In genomic region chr9:35340811-35341210, GRCm38 (mm10) we compare ENCODE assay signal across 10 mouse cellular contexts.
A peak's percentile ranks its signal among the peaks of the same experiment; 100 is the strongest.
DNase-seq lines count a peak whose midpoint lies in the region; ATAC-seq and TF ChIP-seq lines count a peak whose summit lies in the region.
"Had no signal": no experiment of that assay in that cellular context is flagged by ENCODE, and none has a peak within 500 bp of the region (broad histone marks: within the 10 kb centered on the region; RNA-seq: fewer than 3 reads in every experiment).

No protein-coding gene starts in this region.

- H3K36me3 ChIP-seq in lung, embryonic 14.5 days (ENCODE audit: insufficient read depth) = no peaks in the 10 kb centered on the region
- no peaks in the 10 kb centered on the region for H3K36me3 ChIP-seq in embryonic facial prominence, embryonic 10.5 days (replicated peaks)
- no peaks in the 10 kb centered on the region for H3K36me3 ChIP-seq in limb, embryonic 13.5 days

- H3K27ac ChIP-seq in lung, embryonic 14.5 days (ENCODE audit: low read depth) = 0 out of 2 replicates have a peak overlapping the region, but pooled peaks have one; percentile 33
- peak overlapping the region; percentile 59 for H3K27ac ChIP-seq in embryonic facial prominence, embryonic 10.5 days (replicated peaks)
- peak overlapping the region; percentile 92 for H3K27ac ChIP-seq in limb, embryonic 13.5 days

- H3K27me3 ChIP-seq in lung, embryonic 14.5 days (ENCODE audit: insufficient read depth, low read length) = no peaks in the 10 kb centered on the region
- H3K27me3 ChIP-seq in embryonic facial prominence, embryonic 10.5 days (replicated peaks; ENCODE audit: low read depth, poor library complexity, severe bottlenecking) = peaks cover 58% of the 10 kb centered on the region
- H3K27me3 ChIP-seq in limb, embryonic 13.5 days = no peaks in the 10 kb centered on the region

- no peak for ATAC-seq in lung, embryonic 14.5 days (ENCODE audit: insufficient read depth)
- peak; percentile 55 for ATAC-seq in limb, embryonic 13.5 days (ENCODE audit: low FRiP score, low read depth)

- no peak for TF ChIP-seq CTCF in lung, embryonic 14.5 days (IDR thresholded peaks at IDR 0.05; ENCODE audit: low read depth)

- H3K9ac ChIP-seq in lung, embryonic 14.5 days = no peak overlapping the region
- no peak overlapping the region for H3K9ac ChIP-seq in limb, embryonic 13.5 days

- no peak overlapping the region for H3K4me3 ChIP-seq in lung, embryonic 14.5 days (ENCODE audit: low read depth, low read length)
- no peak overlapping the region for H3K4me3 ChIP-seq in embryonic facial prominence, embryonic 10.5 days
- H3K4me3 ChIP-seq in limb, embryonic 13.5 days = no peak overlapping the region

- H3K9me3 ChIP-seq in lung, embryonic 14.5 days (ENCODE audit: low read depth, low read length) = no peaks in the 10 kb centered on the region
- H3K9me3 ChIP-seq in embryonic facial prominence, embryonic 10.5 days = no peaks in the 10 kb centered on the region
- no peaks in the 10 kb centered on the region for H3K9me3 ChIP-seq in limb, embryonic 13.5 days

- WGBS in lung, embryonic 14.5 days = 27% methylated on average over 3 of the region's 3 CpGs
- 26% methylated on average over 3 of the region's 3 CpGs for WGBS in embryonic facial prominence, embryonic 10.5 days
- 12% methylated on average over 3 of the region's 3 CpGs for WGBS in limb, embryonic 13.5 days

- DNase-seq in lung, embryonic 14.5 days = no peak
- no peak for DNase-seq in lung, postnatal 36 days
- DNase-seq in embryonic facial prominence, embryonic 10.5 days (ENCODE audit: low spot score) = peak; percentile 52
- peak; percentile 44 for DNase-seq in gastrocnemius, postnatal 25 days
- no peak for DNase-seq in urinary bladder, adult 2 months (ENCODE audit: low spot score)
- DNase-seq in left cerebral cortex, postnatal 14 days (ENCODE audit: low spot score in 2 of 2) = no peak
- DNase-seq in liver = no peak
- DNase-seq: cerebellum, adult 9-10 months; kidney, postnatal 14 days had no signal

- H3K4me1 ChIP-seq in lung, embryonic 14.5 days (ENCODE audit: insufficient read depth) = peaks cover 38% of the 10 kb centered on the region
- peaks cover 74% of the 10 kb centered on the region for H3K4me1 ChIP-seq in embryonic facial prominence, embryonic 10.5 days
- peaks cover 97% of the 10 kb centered on the region for H3K4me1 ChIP-seq in limb, embryonic 13.5 days

- intact Hi-C loops in left cerebral cortex, postnatal 14 days (cut with DNase I) = no loop called here

- H3K4me2 ChIP-seq in lung, embryonic 14.5 days = no peak overlapping the region
- peak overlapping the region; percentile 19; the same call in 1 of the 2 replicates for H3K4me2 ChIP-seq in limb, embryonic 13.5 days (replicated peaks)

Comparison
In these comparisons a context has a peak if more than half of its experiments do, and no peak if none do; other contexts are left out.
1. DNase-seq: peak in embryonic facial prominence, embryonic 10.5 days (single experiment) and gastrocnemius, postnatal 25 days (single experiment); none in lung, embryonic 14.5 days (single experiment), lung, postnatal 36 days (single experiment), urinary bladder, adult 2 months (single experiment), left cerebral cortex, postnatal 14 days (0 of 2) and liver (single experiment).
2. H3K27ac ChIP-seq: peak in every context shown above with its lines; median percentile 92 in limb, embryonic 13.5 days; 59 in embryonic facial prominence, embryonic 10.5 days; 33 in lung, embryonic 14.5 days.